26 mouse cellular contexts compared by ENCODE assay signal in the genomic region with DNA sequence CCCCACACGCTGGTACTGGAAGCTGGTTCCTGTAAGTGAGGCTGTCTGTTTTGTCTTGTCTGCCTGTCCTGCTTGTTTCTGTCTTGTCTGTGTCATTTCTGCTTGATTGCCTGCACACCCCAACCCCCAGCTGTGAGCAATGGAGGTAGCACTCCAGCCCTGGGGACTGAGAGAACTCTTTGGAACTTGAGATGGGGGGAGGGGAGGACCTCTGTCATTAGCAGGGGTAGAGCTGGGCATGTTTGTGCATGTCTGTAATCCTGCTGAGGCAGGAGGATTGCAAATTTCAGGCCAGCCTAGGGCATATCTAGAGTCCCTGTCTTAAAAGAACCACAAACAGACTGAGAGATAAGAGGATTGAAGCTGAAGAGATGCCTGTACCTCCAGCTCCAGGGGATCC. TPM values are rescaled to one million over a fixed set of nuclear protein-coding genes. Genes with fewer than 3 reads are reported as not detected.
"Had no signal": no experiment of that assay in that cellular context is flagged by ENCODE, and none has a peak within 500 bp of the region (broad histone marks: within the 10 kb centered on the region; RNA-seq: fewer than 3 reads in every experiment).

No protein-coding gene starts in this region.

- H3K9me3 ChIP-seq: lung, embryonic 15.5 days; midbrain, embryonic 10.5 days; midbrain, embryonic 12.5 days; neural tube, embryonic 13.5 days; neural tube, embryonic 15.5 days; stomach, embryonic 15.5 days had no signal

- H3K4me1 ChIP-seq: lung, embryonic 15.5 days; midbrain, embryonic 10.5 days; midbrain, embryonic 12.5 days; neural tube, embryonic 13.5 days; neural tube, embryonic 15.5 days; stomach, embryonic 15.5 days had no signal

- H3K4me2 ChIP-seq: lung, embryonic 15.5 days; midbrain, embryonic 12.5 days; neural tube, embryonic 13.5 days; neural tube, embryonic 15.5 days; stomach, embryonic 15.5 days had no signal

- H3K36me3 ChIP-seq: lung, embryonic 15.5 days had no signal

- H3K4me3 ChIP-seq: lung, embryonic 15.5 days; midbrain, embryonic 10.5 days; midbrain, embryonic 12.5 days; myocyte; neural tube, embryonic 13.5 days; neural tube, embryonic 15.5 days; stomach, embryonic 15.5 days had no signal

- H3K27ac ChIP-seq: lung, embryonic 15.5 days; midbrain, embryonic 10.5 days; midbrain, embryonic 12.5 days; neural tube, embryonic 13.5 days; neural tube, embryonic 15.5 days; stomach, embryonic 15.5 days; stomach, postnatal 0 days had no signal

- DNase-seq: liver, postnatal 0 days; lung, adult 2 months; lung, postnatal 14 days; lung, postnatal 4 days; midbrain, embryonic 14.5 days; retina, postnatal 1 day; right cerebral cortex, adult 18-20 months; right cerebral cortex, postnatal 25 days; right cerebral cortex, postnatal 4 days; spleen, adult 18-20 months; thymus, adult 2 months; thymus, postnatal 25 days had no signal

- H3K9ac ChIP-seq: liver, postnatal 0 days; lung, embryonic 15.5 days; midbrain, embryonic 12.5 days; neural tube, embryonic 13.5 days; neural tube, embryonic 15.5 days; stomach, embryonic 15.5 days had no signal

- H3K27me3 ChIP-seq: lung, embryonic 15.5 days; midbrain, embryonic 12.5 days; neural tube, embryonic 13.5 days; neural tube, embryonic 15.5 days; stomach, embryonic 15.5 days had no signal

RNA-seq across cellular contexts. Expression of gene Pcp2, which starts 26.1 kb away (rescaled TPM):
- total RNA-seq: megakaryocyte, adult 5-6 weeks; megakaryocyte-erythroid progenitor cell, adult 5-6 weeks had no signal
- polyA plus RNA-seq: lung, adult 2 months; lung, postnatal 0 days; midbrain, embryonic 12.5 days; neural tube, embryonic 11.5 days; neural tube, embryonic 13.5 days; small intestine, adult 2 months; stomach, embryonic 15.5 days; stomach, postnatal 0 days; testis, adult 2 months had no signal

RNA-seq across cellular contexts. Expression of gene C330021F23Rik, which starts 31.4 kb away (rescaled TPM):
- total RNA-seq: megakaryocyte, adult 5-6 weeks had no signal
- polyA plus RNA-seq: testis, adult 2 months; thymus, adult 2 months had no signal
